Mouse (Mus musculus) liver, embryonic 14.5 days (tissue): ENCODE results near the gene Pdhx. TPM values are rescaled to one million over a fixed set of nuclear protein-coding genes. Genes with fewer than 3 reads are reported as not detected.

ENCODE experiments used
- ATAC-seq: fragments of 200-750 bp; cut with Nextera tagmentation; 2 replicates; pipeline ENCODE4 v1.8.0; 2017; ENCODE audit warnings: moderate number of reproducible peaks, mild to moderate bottlenecking, moderate library complexity; ENCODE audit not compliant: insufficient read depth
- DNase-seq, 3 experiments: peaks; one replicate each; pipeline ENCODE4 v3.0.0-alpha.2; 2012 to 2013; ENCODE audit warnings: low read depth in 3 of 3, low spot score in 3 of 3
- H3K27ac ChIP-seq: fragments of 300-500 bp; sonication (generic); 2 replicates; pipeline ENCODE4 v1.5.1; 2014; ENCODE audit warnings: moderate library complexity, mild to moderate bottlenecking, control low read depth, inconsistent platforms
- H3K27me3 ChIP-seq: fragments of 300-500 bp; sonication (generic); 2 replicates; pipeline ENCODE4 v1.6.1; 2014; ENCODE audit warnings: mild to moderate bottlenecking, low read length, moderate library complexity; ENCODE audit not compliant: control insufficient read depth, insufficient read depth
- H3K36me3 ChIP-seq: fragments of 300-500 bp; sonication (generic); replicated peaks from 2 replicates; pipeline ENCODE4 v1.6.1; 2014; ENCODE audit warnings: low read depth; ENCODE audit not compliant: control insufficient read depth, insufficient read depth
- H3K4me1 ChIP-seq, 2 experiments: fragments of 200-500 bp in 1 of 2; fragments of 300-500 bp in 1 of 2; sonication (generic) in 1 of 2; replicated peaks; 2 replicates each; pipeline ENCODE4 v1.6.1; 2012 to 2014; ENCODE audit warnings: antibody characterized with exemption in 1 of 2, inconsistent platforms in 1 of 2, low read length in 1 of 2; ENCODE audit not compliant: control insufficient read depth in 2 of 2, insufficient read depth in 2 of 2
- H3K4me2 ChIP-seq: fragments of 300-500 bp; sonication (generic); 2 replicates; pipeline ENCODE4 v1.6.1; 2014; ENCODE audit warnings: low read depth, mild to moderate bottlenecking, control low read depth, moderate library complexity
- H3K4me3 ChIP-seq, 2 experiments: fragments of 200-500 bp in 1 of 2; fragments of 300-500 bp in 1 of 2; sonication (generic) in 1 of 2; 2 replicates each; pipeline ENCODE4 v1.5.1; 2012 to 2014; ENCODE audit warnings: low read depth in 2 of 2, low read length in 2 of 2, mild to moderate bottlenecking in 2 of 2, control low read depth in 1 of 2, inconsistent platforms in 1 of 2, moderate library complexity in 1 of 2; ENCODE audit not compliant: insufficient read depth in 1 of 2
- H3K9ac ChIP-seq: fragments of 300-500 bp; sonication (generic); replicated peaks from 2 replicates; pipeline ENCODE4 v1.6.1; 2014; ENCODE audit warnings: mild to moderate bottlenecking, control low read depth, moderate library complexity
- H3K9me3 ChIP-seq: fragments of 300-500 bp; sonication (generic); 2 replicates; pipeline ENCODE4 v1.6.1; 2016; ENCODE audit warnings: low read length, mixed read lengths; ENCODE audit not compliant: control insufficient read depth
- CTCF ChIP-seq: IDR thresholded peaks from 2 replicates; pipeline ENCODE4 v1.5.1; 2016; ENCODE audit warnings: antibody characterized with exemption, low read depth, control low read depth
- EP300 ChIP-seq: IDR thresholded peaks from 2 replicates; pipeline ENCODE4 v1.6.1; 2016; ENCODE audit warnings: antibody characterized with exemption, low read depth
- WGBS: fragments of 180-500 bp; shearing (Covaris S2); extraction: QIAGEN DNeasy Blood & Tissue Kit; methylation state at CpG from one replicate; pipeline ENCODE4 v1.1.7; 2014; ENCODE audit not compliant: insufficient replicate concordance; 5-methylcytosine and 5-hydroxymethylcytosine counted together
- polyA plus RNA-seq, 2 experiments: library from polyadenylated mRNA; depleted of rRNA in 1 of 2; stranded (reverse) in 1 of 2; unstranded in 1 of 2; fragments of >200 nt; fragmentation: Nextera tagmentation in 1 of 2; extraction: Ambion mirVana in 1 of 2; gene quantifications; 2 replicates each; pipeline versions ENCODE4 v1.2.1 to v1.2.3; 2012 to 2014

The Pdhx gene
- polyA plus RNA-seq, 2 experiments: 16.0 to 23.8 TPM

DNA sequence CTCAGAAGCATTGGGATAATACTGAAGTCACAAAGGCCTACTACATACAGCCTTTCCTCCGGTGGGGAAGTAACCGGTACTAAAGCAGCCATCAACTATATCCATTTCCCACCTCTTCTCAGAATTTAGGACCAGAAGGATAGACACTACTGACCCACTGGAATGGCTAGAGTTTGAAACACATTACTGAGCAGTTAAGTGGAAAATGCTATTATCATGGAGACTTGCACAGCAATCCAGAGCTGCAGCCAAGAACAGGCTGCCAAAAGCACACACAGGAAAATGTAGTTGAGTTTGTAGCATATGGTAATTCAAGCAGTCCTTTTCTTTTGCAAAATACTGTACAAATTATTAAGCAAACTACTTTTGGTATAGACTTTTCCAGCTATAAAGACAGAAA lies 28.0 kb downstream of the Pdhx start:
- Histone ChIP-seq H3K36me3 (no peaks in the 10 kb centered on the region; the same call in 1 of the 2 replicates), H3K27me3 (no peaks in the 10 kb centered on the region), H3K9me3 (no peaks in the 10 kb centered on the region), H3K27ac (no peak overlapping the region), H3K4me1 (no peaks in the 10 kb centered on the region), H3K4me3 (no peak overlapping the region), H3K4me2 (no peak overlapping the region), H3K9ac (no peak overlapping the region)
- ATAC-seq: no peak
- 86% methylated on average over 2 of the region's 2 CpGs for WGBS
- TF ChIP-seq EP300 (no peak), CTCF (no peak)
- no peak for DNase-seq

DNA sequence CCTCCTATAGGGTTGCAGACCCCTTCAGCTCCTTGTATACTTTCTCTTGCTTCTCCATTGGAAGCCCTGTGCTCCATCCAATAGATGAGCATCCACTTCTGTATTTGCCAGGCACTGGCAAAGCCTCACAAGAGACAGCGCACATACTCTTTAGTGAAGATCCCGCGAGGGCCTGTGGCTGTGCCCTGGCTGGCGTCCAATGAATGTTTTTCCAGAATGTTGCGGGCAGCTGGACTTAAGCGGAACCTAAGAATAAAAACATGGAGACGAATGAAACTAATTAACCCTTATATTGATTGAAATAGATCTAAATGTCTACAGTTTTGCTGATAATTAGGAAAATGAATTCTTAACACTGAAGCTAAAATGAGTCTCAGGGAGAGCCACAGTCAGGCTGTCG lies 32.4 kb downstream of the Pdhx start:
- no peaks in the 10 kb centered on the region; the same call in 1 of the 2 replicates for H3K36me3 ChIP-seq
- H3K4me1 ChIP-seq: no peaks in the 10 kb centered on the region
- no peak for ATAC-seq
- H3K4me2 ChIP-seq: no peak overlapping the region
- WGBS: 88% methylated on average over 8 of the region's 8 CpGs
- no peaks in the 10 kb centered on the region for H3K9me3 ChIP-seq
- no peak overlapping the region for H3K4me3 ChIP-seq
- no peak for TF ChIP-seq CTCF
- TF ChIP-seq EP300: no peak
- no peak for DNase-seq
- no peaks in the 10 kb centered on the region for H3K27me3 ChIP-seq
- H3K9ac ChIP-seq: no peak overlapping the region
- H3K27ac ChIP-seq: no peak overlapping the region

DNA sequence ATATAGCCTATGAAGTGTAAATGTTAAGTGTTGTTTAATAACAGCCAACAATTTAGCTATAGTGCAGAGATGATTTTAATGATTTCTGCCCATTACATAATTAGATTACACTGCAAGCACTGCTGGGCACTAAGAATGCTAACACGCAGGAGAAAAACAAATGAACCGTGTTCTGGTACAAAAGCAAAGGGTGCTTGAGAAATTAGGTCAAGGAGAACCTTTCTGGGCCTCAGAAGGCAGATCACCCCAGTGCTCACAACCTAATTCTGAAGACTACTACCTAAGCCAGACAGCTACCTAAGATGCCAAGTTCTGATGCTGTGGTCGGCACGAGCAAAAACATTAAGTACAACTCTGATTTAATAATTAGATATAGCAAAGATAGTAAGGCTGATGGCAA lies 35.5 kb downstream of the Pdhx start:
- Histone ChIP-seq H3K36me3 (peaks cover 2% of the 10 kb centered on the region), H3K27me3 (no peaks in the 10 kb centered on the region), H3K9ac (no peak overlapping the region), H3K4me3 (no peak overlapping the region), H3K4me1 (no peaks in the 10 kb centered on the region), H3K9me3 (no peaks in the 10 kb centered on the region), H3K27ac (no peak overlapping the region), H3K4me2 (no peak overlapping the region)
- no peak for TF ChIP-seq CTCF
- TF ChIP-seq EP300: no peak
- ATAC-seq (no peak), DNase-seq (no peak)
- 82% methylated on average over 4 of the region's 4 CpGs for WGBS

DNA sequence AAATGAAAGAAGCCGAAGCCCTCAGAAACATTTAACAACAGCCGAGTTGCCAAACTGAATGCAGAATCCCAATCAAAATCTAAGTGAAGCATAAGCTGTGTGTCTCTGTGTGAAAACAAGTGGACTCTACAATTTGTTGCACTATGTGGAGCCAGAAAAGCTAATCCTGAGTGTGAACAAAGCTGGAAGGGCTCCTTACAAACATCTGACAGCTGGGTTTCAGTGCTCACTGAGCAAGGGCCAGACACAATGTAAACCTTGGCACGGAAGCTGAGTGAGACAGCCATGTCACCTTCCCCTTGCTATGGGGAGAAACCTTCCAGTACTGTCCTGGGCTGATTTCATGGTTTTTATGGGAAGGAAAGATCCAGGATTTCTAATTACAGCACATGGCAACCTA lies 50.6 kb downstream of the Pdhx start:
- no peaks in the 10 kb centered on the region; the same call in 1 of the 2 replicates for H3K36me3 ChIP-seq
- H3K4me1 ChIP-seq: peaks cover under 1 to 6% of the 10 kb centered on the region in 2 experiments; a peak in 3 of 4 replicates
- no peaks in the 10 kb centered on the region for H3K9me3 ChIP-seq
- H3K27me3 ChIP-seq: no peaks in the 10 kb centered on the region
- TF ChIP-seq CTCF: no peak
- no peak for TF ChIP-seq EP300
- ATAC-seq (no peak), DNase-seq (no peak)
- no peak overlapping the region for H3K9ac ChIP-seq
- no peak overlapping the region for H3K4me2 ChIP-seq
- WGBS: 87% methylated on average over 3 of the region's 3 CpGs
- H3K4me3 ChIP-seq: no peak overlapping the region
- H3K27ac ChIP-seq: no peak overlapping the region

DNA sequence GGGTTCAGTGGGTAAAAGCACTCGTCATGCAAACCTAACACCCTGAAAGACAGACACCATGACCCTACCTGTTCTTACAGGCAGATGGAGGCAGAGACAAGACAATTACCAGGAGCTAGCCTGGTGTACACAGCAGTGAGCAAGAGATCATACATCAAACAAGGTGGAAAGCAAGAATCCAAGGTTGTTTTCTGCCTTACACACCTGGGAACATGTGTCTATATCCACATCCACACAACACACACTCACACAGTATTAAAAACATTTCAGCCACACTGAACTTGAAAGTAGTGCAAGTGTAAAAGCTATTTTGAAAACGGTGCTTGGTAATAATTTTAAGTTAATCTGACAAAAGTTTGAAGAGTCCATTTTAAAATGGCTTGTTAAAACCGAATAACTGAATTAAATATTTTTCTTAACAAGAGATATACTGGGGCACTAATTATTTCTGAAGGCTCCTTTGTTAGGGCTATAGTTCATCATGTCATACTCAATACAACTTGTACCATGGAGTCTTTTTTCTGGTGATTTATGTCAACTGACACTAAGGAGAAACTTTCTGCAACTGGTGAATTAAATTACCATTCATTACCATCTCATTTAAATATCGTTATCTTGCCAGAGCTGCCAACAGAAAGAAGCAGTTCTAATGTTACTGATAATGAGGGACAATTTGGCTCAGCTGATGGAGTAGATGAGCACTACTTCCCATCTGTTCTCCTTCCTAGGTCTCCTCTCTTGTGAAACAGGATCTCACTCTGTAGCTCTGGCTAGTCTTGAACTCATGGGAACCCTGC lies 52.9 kb downstream of the Pdhx start:
- Histone ChIP-seq H3K27me3 (no peaks in the 10 kb centered on the region), H3K27ac (no peak overlapping the region), H3K9ac (no peak overlapping the region), H3K36me3 (no peaks in the 10 kb centered on the region), H3K4me2 (no peak overlapping the region), H3K4me1 (peaks cover 8 to 15% of the 10 kb centered on the region in 2 experiments; a peak in 3 of 4 replicates), H3K4me3 (no peak overlapping the region), H3K9me3 (no peaks in the 10 kb centered on the region)
- TF ChIP-seq EP300 (peak; percentile 24), CTCF (no peak)
- DNase-seq: peak in 1 of 3 experiments; percentile 22
- 75% methylated on average over 4 of the region's 4 CpGs for WGBS
- ATAC-seq: no peak
